Mouse (Mus musculus) thymus, adult 18-20 months (tissue): ENCODE data around the gene Trim15.

Experiments
- DNase-seq, 2 experiments: peaks; one replicate each; pipeline ENCODE4 v3.0.0; 2022; ENCODE audit warnings: mixed read lengths in 2 of 2

Trim15 gene

GRCm38 (mm10) chr17:36869284-36869954, 2.4 kb upstream of the Trim15 start, which contains the start of gene Trim10:
Gene Trim10, plus strand, starts transcription at chr17:36869574.
- DNase-seq = no peak

GRCm38 (mm10) chr17:36868836-36869235, 1.8 kb upstream of the Trim15 start:
- DNase-seq = no peak

DNA sequence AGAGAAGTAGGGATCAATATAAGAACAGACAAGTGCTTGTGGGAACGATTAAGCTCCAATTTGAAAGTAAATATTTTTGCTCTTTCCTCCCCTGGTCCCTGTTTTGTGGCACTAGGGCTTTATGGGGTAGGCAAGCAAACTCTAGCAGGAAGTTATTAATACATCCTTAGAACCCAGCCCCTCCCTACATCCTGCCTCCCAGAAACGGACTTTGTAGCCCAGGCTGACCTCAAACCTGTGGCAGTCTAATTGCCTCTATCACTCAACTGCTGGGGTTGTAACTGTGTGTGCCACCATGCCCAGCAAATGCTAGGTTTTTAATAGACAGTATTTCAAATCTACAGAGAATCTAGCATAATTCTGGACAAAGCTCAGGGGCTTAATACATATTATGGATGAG, 5.3 kb downstream of the Trim15 start:
- DNase-seq = no peak

DNA sequence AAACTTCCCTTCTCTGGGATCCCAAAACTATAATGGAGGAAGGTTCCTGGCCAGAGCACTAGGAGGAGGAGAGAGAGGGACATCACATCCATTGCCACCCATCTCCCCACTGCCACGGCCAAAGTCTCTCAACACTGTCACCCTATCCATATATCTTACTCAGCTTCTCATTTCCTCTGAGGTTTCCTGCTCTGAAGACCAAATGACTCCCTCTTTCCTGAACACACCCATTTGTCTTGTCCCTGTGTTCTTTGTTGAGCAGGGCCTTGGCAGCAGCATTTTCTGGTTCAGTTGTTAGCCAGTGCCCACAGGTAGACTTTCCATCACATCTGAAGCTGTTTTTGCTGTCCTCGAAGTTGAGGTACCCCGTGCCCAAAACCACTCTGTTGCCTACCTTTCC, 8.8 kb downstream of the Trim15 start:
- DNase-seq = no peak

GRCm38 (mm10) chr17:36856236-36856635, 10.8 kb downstream of the Trim15 start:
- no peak for DNase-seq

- DNase-seq = no peak
Measured at GRCm38 (mm10) chr17:36855484-36855883, 11.5 kb downstream of the Trim15 start.

DNA sequence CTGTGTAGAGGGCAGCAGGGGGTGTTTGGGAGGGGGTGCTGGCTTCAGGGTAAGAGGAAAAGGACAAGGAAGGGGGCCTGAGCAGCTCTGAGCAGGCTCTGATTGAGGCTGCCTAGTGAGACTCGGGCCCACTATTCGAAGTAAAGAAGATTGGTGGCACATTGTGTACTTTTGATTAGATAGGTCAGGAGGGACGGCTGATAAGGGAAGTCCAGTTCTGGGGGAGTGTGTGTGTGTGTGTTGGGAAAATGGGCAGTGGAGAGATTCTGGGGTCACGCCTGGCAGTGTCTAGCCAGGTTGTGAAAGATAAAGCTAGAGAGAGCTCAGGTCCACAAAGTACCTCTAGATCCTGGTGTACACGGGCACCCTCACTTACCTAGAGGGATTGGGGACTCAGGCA, 15.4 kb downstream of the Trim15 start:
- DNase-seq = no peak

- DNase-seq = no peak
Measured at GRCm38 (mm10) chr17:36851200-36851599, 15.8 kb downstream of the Trim15 start.

DNA sequence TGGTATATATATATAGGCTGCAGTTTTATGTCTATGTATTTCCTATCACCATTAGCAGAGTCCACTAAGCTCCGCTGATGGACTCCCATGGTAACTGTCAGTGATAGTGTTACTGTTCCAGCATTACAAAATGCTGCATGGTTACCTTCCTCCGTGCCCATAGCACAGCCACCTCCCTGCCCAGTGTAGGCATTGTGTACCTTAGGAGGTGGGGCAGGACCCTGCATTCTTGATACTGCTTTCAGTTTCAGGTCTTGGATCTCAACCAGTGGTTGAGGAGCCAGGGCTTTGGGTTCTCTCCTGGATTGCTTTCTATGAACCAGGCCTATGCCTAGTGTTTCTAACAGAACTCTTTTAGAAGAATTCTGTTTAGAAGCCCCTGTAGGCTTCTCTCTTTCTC, 17.0 kb downstream of the Trim15 start:
- no peak for DNase-seq

DNA sequence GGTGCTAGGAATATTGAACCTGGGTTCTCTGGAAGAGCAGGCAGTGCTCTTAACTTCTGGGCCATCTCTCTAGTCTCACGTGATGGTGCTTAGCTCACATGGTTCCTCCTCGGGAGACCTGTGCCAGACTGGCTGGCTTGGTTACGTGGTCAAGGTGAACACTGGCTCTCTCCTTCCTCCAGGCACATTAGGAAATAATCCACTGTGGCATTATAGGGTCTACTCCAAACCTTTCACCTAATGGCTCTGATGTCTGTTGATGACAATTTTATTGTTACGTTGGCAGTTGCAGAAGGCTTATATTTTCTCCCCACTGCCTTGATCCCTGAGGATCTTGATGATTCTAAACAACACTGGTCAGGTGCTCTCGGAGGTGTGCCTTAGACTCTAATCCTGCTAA, 18.1 kb downstream of the Trim15 start:
- no peak for DNase-seq

GRCm38 (mm10) chr17:36844725-36845124, 22.3 kb downstream of the Trim15 start:
- DNase-seq = no peak

DNA sequence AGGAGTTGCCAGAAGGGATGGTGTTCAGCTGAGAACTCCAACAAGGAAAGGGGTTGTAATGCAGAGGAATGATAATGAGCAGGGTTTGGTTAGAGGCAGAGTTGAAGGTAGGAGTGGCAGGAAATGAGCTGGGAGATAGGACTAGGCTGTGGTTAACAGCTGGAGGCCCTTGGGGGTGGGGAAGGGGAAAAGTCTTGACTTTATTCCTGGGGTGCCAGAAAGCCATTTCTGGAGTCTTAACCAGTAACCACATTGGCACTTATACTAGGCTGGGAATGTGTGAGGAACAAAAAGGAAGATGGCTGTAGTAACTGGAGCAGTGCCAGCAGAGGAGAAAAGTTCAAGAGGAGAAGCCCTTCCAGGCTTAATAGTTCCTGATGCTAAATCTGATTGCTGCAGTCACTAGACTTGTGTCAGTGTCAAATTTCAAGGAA, 22.7 kb downstream of the Trim15 start:
- no peak for DNase-seq

GRCm38 (mm10) chr17:36843696-36844095, 23.3 kb downstream of the Trim15 start:
- DNase-seq = no peak

DNA sequence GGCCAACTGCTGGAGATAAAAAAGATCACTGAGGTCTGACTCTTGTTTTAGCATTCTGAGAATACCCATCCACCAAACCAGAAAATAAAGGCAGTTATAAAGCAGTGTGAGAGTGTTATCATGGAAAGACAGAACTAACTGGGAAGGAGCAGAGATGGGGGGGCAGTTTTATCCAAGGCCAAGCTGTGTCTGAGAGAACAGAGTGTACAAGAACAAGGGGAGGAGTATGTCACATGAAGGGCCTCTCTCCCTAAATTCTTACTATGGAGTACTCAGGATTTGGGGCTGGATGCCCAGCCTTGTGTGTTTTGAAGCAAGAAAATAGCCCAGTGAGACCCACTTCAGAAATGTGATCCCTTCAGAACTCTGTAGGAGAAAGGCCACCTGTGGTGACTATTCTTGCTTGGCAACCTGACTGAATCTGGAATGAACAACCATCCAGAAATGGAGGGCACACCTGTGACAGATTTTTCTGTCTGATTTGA, 26.0 kb downstream of the Trim15 start:
- no peak for DNase-seq

- DNase-seq = peak; percentile 9 to 41
Measured at GRCm38 (mm10) chr17:36839931-36840330, 27.1 kb downstream of the Trim15 start.

- DNase-seq = no peak
Measured at GRCm38 (mm10) chr17:36839001-36839400, 28.0 kb downstream of the Trim15 start.

- peak; percentile 89 to 94 for DNase-seq
Measured at GRCm38 (mm10) chr17:36836874-36837647, 29.9 kb downstream of the Trim15 start, which contains the start of gene Trim26. Gene Trim26, plus strand, starts transcription at chr17:36837134.

GRCm38 (mm10) chr17:36836427-36836812, 30.6 kb downstream of the Trim15 start:
- DNase-seq = no peak

DNA sequence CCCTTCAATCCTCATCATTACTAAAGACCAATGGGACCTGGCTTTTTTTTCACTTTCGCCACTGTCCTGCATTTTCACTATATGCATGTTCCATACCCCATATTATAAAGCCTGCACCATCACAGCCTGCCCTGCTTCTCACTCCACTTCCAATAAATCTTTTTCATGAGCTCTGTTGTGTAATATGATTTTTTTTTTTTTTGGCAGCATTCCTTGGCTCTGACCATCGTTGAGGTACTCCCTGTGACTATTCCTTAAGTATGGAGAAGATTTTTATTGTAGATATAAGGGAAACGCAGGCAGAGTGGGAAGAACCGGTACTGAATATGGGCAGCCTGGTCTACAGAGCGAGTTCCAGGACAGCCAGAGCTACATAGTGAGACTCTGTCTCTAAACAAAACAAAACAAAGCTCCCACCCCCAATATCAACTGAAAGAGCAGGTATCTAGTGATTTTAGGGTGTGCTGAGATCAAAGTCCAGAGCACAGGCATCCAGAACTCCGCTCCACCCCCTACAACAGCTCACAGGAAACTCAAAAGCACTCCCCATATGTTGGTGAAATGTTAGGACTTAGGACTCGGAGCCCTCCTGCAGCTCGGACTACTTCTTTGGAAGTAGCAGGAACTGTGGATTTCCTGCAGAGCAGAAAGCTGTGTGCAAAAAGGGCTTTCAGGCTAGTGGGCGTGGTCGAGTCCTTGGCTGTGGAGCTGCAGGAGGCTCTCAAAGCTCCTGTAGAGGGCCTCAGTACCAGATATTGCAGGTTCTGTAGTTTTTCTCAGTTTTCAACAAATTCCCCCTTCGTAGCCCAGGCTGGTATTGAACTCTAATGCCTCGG, 31.2 kb downstream of the Trim15 start:
- DNase-seq = peak; percentile 45 to 59

GRCm38 (mm10) chr17:36832694-36833093, 34.3 kb downstream of the Trim15 start:
- no peak for DNase-seq

- no peak for DNase-seq
Measured at GRCm38 (mm10) chr17:36830470-36830869, 36.5 kb downstream of the Trim15 start.

DNA sequence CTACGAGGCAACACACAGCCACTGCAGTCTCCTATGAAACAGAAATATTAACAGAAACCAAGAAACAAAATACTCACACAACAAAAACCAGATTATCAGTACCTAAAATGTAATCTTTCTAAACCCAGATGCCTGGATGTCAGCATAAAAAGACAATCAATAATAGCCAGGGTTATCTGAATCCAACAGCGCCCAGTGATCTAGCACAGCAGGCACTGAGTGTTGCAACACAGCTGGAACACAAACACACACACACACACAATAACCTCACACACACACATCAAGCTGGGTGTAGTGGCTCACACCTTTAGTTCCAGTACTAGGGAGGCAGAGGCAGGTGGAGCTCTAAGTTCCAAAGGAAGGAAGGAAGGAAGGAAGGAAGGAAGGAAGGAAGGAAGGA, 38.5 kb downstream of the Trim15 start:
- DNase-seq = no peak

- peak; percentile 63 to 80 for DNase-seq
Measured at GRCm38 (mm10) chr17:36826002-36826401, 41.0 kb downstream of the Trim15 start.
